Mouse (Mus musculus) MEL (cell line): ENCODE results near the gene Igfbp6. TPM values are rescaled to one million over a fixed set of nuclear protein-coding genes. Genes with fewer than 3 reads are reported as not detected.

Experiments used
- DNase-seq: peaks from one replicate; pipeline ENCODE4 v3.0.0; 2011; ENCODE audit warnings: low read depth, low spot score
- H3K27ac ChIP-seq: 2 replicates; pipeline ENCODE4 v1.5.1; 2012; ENCODE audit warnings: low read depth, mild to moderate bottlenecking, control low read depth, low read length, moderate library complexity; ENCODE audit not compliant: control insufficient read depth
- H3K27me3 ChIP-seq, 2 experiments: fragments of 150-350 bp in 1 of 2; sonication (generic) in 1 of 2; 2 replicates each; pipeline ENCODE4 v1.6.1; 2012; ENCODE audit warnings: low read length in 2 of 2, mild to moderate bottlenecking in 2 of 2, improper control_type of control experiment in 1 of 2, moderate library complexity in 1 of 2; ENCODE audit not compliant: insufficient read depth in 2 of 2, control insufficient read depth in 1 of 2
- H3K36me3 ChIP-seq, 2 experiments: 2 replicates each; pipeline ENCODE4 v1.6.1; 2012 to 2014; ENCODE audit warnings: low read length in 2 of 2, improper control_type of control experiment in 1 of 2, inconsistent platforms in 1 of 2, mild to moderate bottlenecking in 1 of 2; ENCODE audit not compliant: insufficient read depth in 2 of 2, control insufficient read depth in 1 of 2
- H3K4me1 ChIP-seq, 2 experiments: fragments of 150-350 bp in 1 of 2; sonication (generic) in 1 of 2; 2 replicates each; pipeline ENCODE4 v1.6.1; 2012; ENCODE audit warnings: low read length in 2 of 2, improper control_type of control experiment in 1 of 2, mild to moderate bottlenecking in 1 of 2; ENCODE audit not compliant: insufficient read depth in 2 of 2, control insufficient read depth in 1 of 2
- H3K4me3 ChIP-seq, 2 experiments: fragments of 150-350 bp in 1 of 2; sonication (generic) in 1 of 2; 2 replicates each; pipeline ENCODE4 v1.5.1; 2012; ENCODE audit warnings: low read depth in 2 of 2, low read length in 2 of 2, mild to moderate bottlenecking in 2 of 2, moderate library complexity in 2 of 2, control low read depth in 1 of 2, improper control_type of control experiment in 1 of 2; ENCODE audit not compliant: control insufficient read depth in 1 of 2, insufficient read depth in 1 of 2
- H3K79me2 ChIP-seq: 2 replicates; pipeline ENCODE4 v1.6.1; 2012; ENCODE audit warnings: mild to moderate bottlenecking, low read length, moderate library complexity; ENCODE audit not compliant: control insufficient read depth, poor library complexity, insufficient read depth
- H3K9ac ChIP-seq: 2 replicates; pipeline ENCODE4 v1.6.1; 2012; ENCODE audit warnings: low read depth, mild to moderate bottlenecking, control low read depth, low read length, moderate library complexity; ENCODE audit not compliant: control insufficient read depth, poor library complexity, severe bottlenecking
- H3K9me3 ChIP-seq: fragments of 150-350 bp; sonication (generic); replicated peaks from 2 replicates; pipeline ENCODE4 v1.6.1; 2012; ENCODE audit warnings: mild to moderate bottlenecking, low read length, improper control_type of control experiment, moderate library complexity; ENCODE audit not compliant: insufficient read depth
- CHD1 ChIP-seq: IDR thresholded peaks from 2 replicates; pipeline ENCODE4 v1.6.1; 2012; ENCODE audit warnings: low read depth, mild to moderate bottlenecking, inconsistent platforms, low read length, improper control_type of control experiment
- E2F4 ChIP-seq: IDR thresholded peaks from 2 replicates; pipeline ENCODE4 v1.6.1; 2011; ENCODE audit warnings: low read depth, low read length, improper control_type of control experiment, borderline replicate concordance
- EP300 ChIP-seq, 2 experiments: IDR thresholded peaks; 2 replicates each; pipeline ENCODE4 v1.6.1; 2011; ENCODE audit warnings: improper control_type of control experiment in 2 of 2, low read length in 2 of 2, low read depth in 1 of 2, mild to moderate bottlenecking in 1 of 2
- GABPA ChIP-seq: IDR thresholded peaks from 2 replicates; pipeline ENCODE4 v1.6.1; 2012; ENCODE audit warnings: low read depth, mild to moderate bottlenecking, inconsistent platforms, low read length, improper control_type of control experiment, moderate library complexity
- GATA1 ChIP-seq: IDR thresholded peaks from 2 replicates; pipeline ENCODE4 v1.6.1; 2011; ENCODE audit warnings: low read depth, low read length, improper control_type of control experiment
- JUND ChIP-seq: IDR thresholded peaks from 2 replicates; pipeline ENCODE4 v1.6.1; 2011; ENCODE audit warnings: low read depth, mild to moderate bottlenecking, improper control_type of control experiment, low read length
- KAT2A ChIP-seq: conservative IDR thresholded peaks from 2 replicates; pipeline ENCODE4 v1.6.1; 2012; ENCODE audit warnings: low read depth, low read length, improper control_type of control experiment, inconsistent platforms
- MAX ChIP-seq: IDR thresholded peaks from 2 replicates; pipeline ENCODE4 v1.6.1; 2011; ENCODE audit warnings: low read length, improper control_type of control experiment
- MEF2A ChIP-seq: IDR thresholded peaks from 2 replicates; pipeline ENCODE4 v1.6.1; 2014; ENCODE audit warnings: low read depth, mild to moderate bottlenecking, inconsistent platforms, low read length, improper control_type of control experiment; ENCODE audit not compliant: poor library complexity, insufficient replicate concordance, severe bottlenecking; ENCODE audit errors: extremely low read depth
- NELFE ChIP-seq: IDR thresholded peaks from 2 replicates; pipeline ENCODE4 v1.6.1; 2011; ENCODE audit warnings: low read depth, low read length, improper control_type of control experiment
- NRF1 ChIP-seq: IDR thresholded peaks from 2 replicates; pipeline ENCODE4 v1.6.1; 2014; ENCODE audit warnings: low read depth, mild to moderate bottlenecking, inconsistent platforms, low read length, improper control_type of control experiment, moderate library complexity; ENCODE audit not compliant: poor library complexity, insufficient read depth, severe bottlenecking
- POLR2A ChIP-seq, 2 experiments: IDR thresholded peaks; 2 replicates each; pipeline ENCODE4 v1.6.1; 2011 to 2012; ENCODE audit warnings: low read length in 2 of 2, mild to moderate bottlenecking in 2 of 2, control low read depth in 1 of 2, improper control_type of control experiment in 1 of 2, low read depth in 1 of 2, moderate library complexity in 1 of 2; ENCODE audit not compliant: control insufficient read depth in 1 of 2, insufficient read depth in 1 of 2, poor library complexity in 1 of 2
- POLR2AphosphoS5 ChIP-seq: IDR thresholded peaks from 2 replicates; pipeline ENCODE4 v1.6.1; 2012; ENCODE audit warnings: low read depth, borderline replicate concordance, mild to moderate bottlenecking, inconsistent platforms, low read length, moderate library complexity, mixed read lengths
- RCOR1 ChIP-seq: IDR thresholded peaks from 2 replicates; pipeline ENCODE4 v1.6.1; 2012; ENCODE audit warnings: low read depth, mild to moderate bottlenecking, inconsistent platforms, low read length, improper control_type of control experiment
- SIN3A ChIP-seq: IDR thresholded peaks from 2 replicates; pipeline ENCODE4 v1.6.1; 2012; ENCODE audit warnings: low read length, improper control_type of control experiment, inconsistent platforms
- TCF12 ChIP-seq: IDR thresholded peaks from 2 replicates; pipeline ENCODE4 v1.6.1; 2014; ENCODE audit warnings: low read depth, mild to moderate bottlenecking, inconsistent platforms, low read length, improper control_type of control experiment, moderate library complexity
- UBTF ChIP-seq: IDR thresholded peaks from 2 replicates; pipeline ENCODE4 v1.6.1; 2012; ENCODE audit warnings: low read depth, mild to moderate bottlenecking, inconsistent platforms, low read length, improper control_type of control experiment, moderate library complexity, borderline replicate concordance; ENCODE audit not compliant: insufficient read depth
- USF2 ChIP-seq, 2 experiments: IDR thresholded peaks; 2 replicates each; pipeline ENCODE4 v1.6.1; 2011 to 2012; ENCODE audit warnings: improper control_type of control experiment in 2 of 2, low read length in 2 of 2, borderline replicate concordance in 1 of 2, inconsistent platforms in 1 of 2, low read depth in 1 of 2, mild to moderate bottlenecking in 1 of 2; ENCODE audit not compliant: insufficient read depth in 1 of 2
- ZC3H11A ChIP-seq: IDR thresholded peaks from 2 replicates; pipeline ENCODE4 v1.6.1; 2012; ENCODE audit warnings: low read depth, mild to moderate bottlenecking, inconsistent platforms, low read length, improper control_type of control experiment
- polyA plus RNA-seq, 2 experiments: library from polyadenylated mRNA; stranded (reverse) in 1 of 2; unstranded in 1 of 2; fragments of >175 nt in 1 of 2; fragments of >200 nt in 1 of 2; gene quantifications; 2 replicates each; pipeline versions ENCODE4 v1.2.1 to v1.2.4; 2012; ENCODE audit warnings: low replicate concordance in 2 of 2, low read depth in 1 of 2; ENCODE audit not compliant: insufficient read length in 2 of 2, insufficient read depth in 1 of 2, missing spikeins in 1 of 2
- total RNA-seq: library from RNA; depleted of rRNA; stranded (reverse); fragments of 300-350 nt; gene quantifications from 2 replicates; pipeline ENCODE4 v1.2.3, GENCODE M21; 2012

Gene Igfbp6
- total and polyA plus RNA-seq, 3 experiments = 0.65 to 1.8 TPM; not detected in 1

DNA sequence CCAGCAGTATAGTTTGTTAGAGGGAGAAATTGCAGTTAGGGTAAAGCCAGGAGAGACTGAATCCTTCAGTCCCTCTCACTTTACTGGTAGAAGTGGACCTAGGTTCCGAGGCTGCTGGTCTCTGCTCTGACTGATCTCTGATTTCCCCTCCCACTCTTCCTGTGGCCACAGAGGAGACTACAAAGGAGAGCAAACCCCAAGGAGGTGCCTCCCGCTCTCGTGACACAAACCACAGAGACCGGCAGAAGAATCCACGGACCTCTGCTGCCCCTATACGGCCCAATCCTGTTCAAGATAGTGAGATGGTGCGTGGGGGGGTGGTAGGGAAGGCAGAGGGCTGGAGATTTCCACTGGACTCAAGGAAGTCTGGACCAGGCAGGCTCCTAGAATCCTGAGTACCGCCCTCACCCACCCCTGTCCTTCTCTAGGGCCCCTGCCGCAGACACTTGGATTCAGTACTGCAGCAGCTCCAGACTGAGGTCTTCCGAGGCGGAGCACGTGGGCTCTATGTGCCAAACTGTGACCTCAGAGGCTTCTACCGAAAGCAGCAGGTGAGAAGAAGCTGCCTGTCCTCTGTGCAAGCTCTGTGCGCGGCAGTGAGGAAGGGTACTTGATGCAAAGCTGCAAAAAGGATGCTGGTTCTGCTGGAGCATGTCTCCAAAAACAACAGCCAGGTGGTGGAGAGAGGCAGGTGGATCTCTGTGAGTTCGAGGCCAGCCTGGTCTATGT lies 3.7 kb downstream of the Igfbp6 start:
- Histone ChIP-seq H3K27me3 (no peaks in the 10 kb centered on the region), H3K36me3 (peaks cover 0 to 21% of the 10 kb centered on the region in 2 experiments; a peak in 3 of 4 replicates), H3K4me3 (no peak overlapping the region), H3K9me3 (no peaks in the 10 kb centered on the region), H3K27ac (no peak overlapping the region), H3K4me1 (peaks cover 13 to 22% of the 10 kb centered on the region in 2 experiments), H3K79me2 (peaks cover 13% of the 10 kb centered on the region), H3K9ac (no peak overlapping the region)
- TF ChIP-seq KAT2A (no peak), RCOR1 (no peak), ZC3H11A (no peak), MAX (no peak), NRF1 (no peak), NELFE (no peak), EP300 (IDR thresholded peaks at IDR 0.05; ENCODE audit: low read depth in 1 of 2, low read length in 2 of 2) (no peak), USF2 (IDR thresholded peaks at IDR 0.05; ENCODE audit: borderline replicate concordance in 1 of 2, insufficient read depth in 1 of 2, low read depth in 1 of 2, low read length in 2 of 2) (no peak), CHD1 (no peak), POLR2AphosphoS5 (no peak), TCF12 (no peak), MEF2A (no peak), UBTF (no peak), E2F4 (no peak)
- no peak for DNase-seq

DNA sequence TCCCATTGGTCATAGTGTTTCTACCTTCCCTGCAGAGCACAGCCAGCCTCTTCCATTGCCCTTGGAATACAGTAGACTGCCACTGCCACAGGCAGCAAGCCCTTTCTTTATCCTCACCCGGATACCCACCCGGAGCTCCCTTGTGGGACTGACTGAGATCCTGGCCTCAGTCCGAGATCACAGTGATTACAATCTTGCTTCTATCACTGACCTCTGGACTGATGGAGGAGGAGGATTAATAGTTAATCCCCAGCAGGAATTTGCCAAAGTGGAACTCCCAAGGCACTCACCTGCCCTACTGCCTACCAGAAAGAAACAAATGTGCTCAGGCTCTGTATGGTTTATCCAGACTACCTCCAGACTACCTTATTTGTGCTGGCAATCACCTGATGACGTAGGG lies 5.4 kb downstream of the Igfbp6 start:
- Histone ChIP-seq H3K4me3 (peak overlapping the region in 1 of 2 experiments; percentile 76; a peak in 2 of 4 replicates), H3K27ac (peak overlapping the region; percentile 93), H3K4me1 (peaks cover 13 to 22% of the 10 kb centered on the region in 2 experiments), H3K36me3 (peaks cover 0 to 21% of the 10 kb centered on the region in 2 experiments; a peak in 3 of 4 replicates), H3K9ac (peak overlapping the region; percentile 82), H3K79me2 (peaks cover 13% of the 10 kb centered on the region), H3K27me3 (no peaks in the 10 kb centered on the region), H3K9me3 (no peaks in the 10 kb centered on the region)
- TF ChIP-seq GATA1 = no peak
- no peak for TF ChIP-seq POLR2AphosphoS5
- no peak for TF ChIP-seq ZC3H11A
- TF ChIP-seq GABPA = no peak
- TF ChIP-seq SIN3A = no peak
- no peak for TF ChIP-seq UBTF
- no peak for TF ChIP-seq RCOR1
- no peak for TF ChIP-seq JUND
- TF ChIP-seq POLR2A (IDR thresholded peaks at IDR 0.05; ENCODE audit: control insufficient read depth in 1 of 2, insufficient read depth in 1 of 2, low read depth in 1 of 2, low read length in 2 of 2, poor library complexity in 1 of 2) = no peak
- TF ChIP-seq TCF12 = no peak
- TF ChIP-seq NELFE = no peak
- no peak for DNase-seq
